Mouse (Mus musculus) heart, adult 18-20 months (tissue): ENCODE results near the gene Nrde2. TPM values are rescaled to one million over a fixed set of nuclear protein-coding genes. Genes with fewer than 3 reads are reported as not detected.

ENCODE experiments used
- DNase-seq, 2 experiments: peaks; one replicate each; pipeline ENCODE4 v3.0.0; 2021 to 2022; ENCODE audit warnings: mixed read lengths in 1 of 2
- total RNA-seq, 2 experiments: library from RNA; stranded (reverse); gene quantifications; 2 replicates each; pipeline ENCODE4 v1.2.3; 2021

The Nrde2 gene
- total RNA-seq, 2 experiments from 2014 or later = 7.8 to 8.2 TPM

DNA sequence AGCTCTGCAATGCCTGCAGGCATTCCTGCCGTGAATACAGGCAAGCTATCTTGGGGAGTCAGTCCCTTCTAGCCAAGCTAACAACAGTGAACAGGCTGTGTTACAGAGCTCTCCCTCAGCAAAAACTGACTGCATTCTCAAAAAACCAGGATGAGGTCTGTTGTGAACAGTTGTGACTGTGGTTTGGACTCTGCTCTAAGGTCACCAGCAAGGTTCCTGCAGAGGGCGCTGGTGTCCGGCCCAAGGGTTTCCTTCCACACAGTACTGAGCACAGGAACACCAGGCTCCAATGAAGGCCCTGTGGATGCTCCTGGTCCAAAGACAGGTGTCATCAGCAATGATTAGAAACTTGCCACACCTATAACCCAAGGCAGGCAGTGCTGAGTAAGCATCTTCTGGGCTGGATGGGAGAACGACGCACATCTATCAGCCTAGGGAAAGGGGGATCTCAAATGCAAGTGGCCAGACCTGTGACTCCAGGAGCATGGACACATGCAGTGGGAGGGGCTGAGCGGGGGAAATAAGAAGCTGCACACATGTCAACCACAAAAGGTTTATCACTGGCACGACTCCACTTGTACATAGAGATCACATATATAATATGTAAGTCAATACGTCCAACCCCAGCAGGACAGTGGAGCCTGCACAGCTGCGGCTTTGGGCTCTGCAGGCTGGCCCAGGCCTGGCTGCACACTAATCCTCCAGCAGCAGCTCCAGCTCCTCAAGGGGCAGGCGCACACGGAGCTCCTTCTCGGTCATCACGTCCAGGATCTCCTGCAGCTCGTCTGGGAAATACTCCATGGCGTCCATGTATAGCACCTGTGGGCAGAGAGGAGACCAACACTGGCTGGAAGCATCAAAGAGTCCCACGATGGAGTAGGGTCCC is 34.3 kb downstream of the Nrde2 start:
- DNase-seq = no peak

DNA sequence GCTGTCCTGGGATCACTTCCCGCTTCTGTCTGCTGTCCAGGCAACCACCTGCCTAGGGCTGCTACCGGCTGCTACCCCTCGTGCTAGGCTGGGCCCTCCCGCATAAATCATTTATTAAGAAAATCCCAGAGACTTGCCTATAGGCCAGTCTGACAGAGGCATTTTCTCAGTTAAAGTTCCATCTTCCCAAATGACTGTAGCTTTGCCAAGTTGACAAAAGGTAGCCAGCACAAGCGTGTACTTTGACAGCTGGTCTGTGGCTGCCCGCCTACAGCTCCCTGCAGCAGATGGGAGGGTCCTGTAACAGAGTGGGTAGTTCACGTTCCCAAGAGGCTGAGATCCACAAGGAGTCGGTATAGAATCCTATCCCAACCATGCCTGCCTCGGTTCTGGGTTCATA is 36.0 kb downstream of the Nrde2 start:
- no peak for DNase-seq

DNA sequence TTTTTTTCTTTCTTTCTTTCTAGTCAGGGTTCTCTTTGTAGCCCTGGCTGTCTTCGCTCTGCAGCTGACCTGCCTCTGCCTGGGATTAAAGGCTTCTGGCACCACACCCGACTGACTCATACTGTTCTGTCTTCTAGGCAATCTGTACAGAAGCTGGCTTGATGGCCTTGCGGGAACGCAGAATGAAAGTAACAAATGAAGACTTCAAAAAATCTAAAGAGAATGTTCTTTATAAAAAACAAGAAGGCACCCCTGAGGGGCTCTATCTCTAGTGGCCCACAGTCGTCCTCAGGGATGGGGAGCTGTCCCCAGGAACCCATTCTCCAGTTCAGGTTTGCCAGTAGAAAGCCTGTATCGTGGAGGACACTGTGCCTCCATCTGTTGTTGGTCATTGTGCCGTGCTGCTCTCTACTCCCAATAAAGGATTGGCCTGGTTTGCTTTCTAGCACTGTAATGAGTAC is 36.5 kb downstream of the Nrde2 start:
- peak; percentile 62 to 72 for DNase-seq

DNA sequence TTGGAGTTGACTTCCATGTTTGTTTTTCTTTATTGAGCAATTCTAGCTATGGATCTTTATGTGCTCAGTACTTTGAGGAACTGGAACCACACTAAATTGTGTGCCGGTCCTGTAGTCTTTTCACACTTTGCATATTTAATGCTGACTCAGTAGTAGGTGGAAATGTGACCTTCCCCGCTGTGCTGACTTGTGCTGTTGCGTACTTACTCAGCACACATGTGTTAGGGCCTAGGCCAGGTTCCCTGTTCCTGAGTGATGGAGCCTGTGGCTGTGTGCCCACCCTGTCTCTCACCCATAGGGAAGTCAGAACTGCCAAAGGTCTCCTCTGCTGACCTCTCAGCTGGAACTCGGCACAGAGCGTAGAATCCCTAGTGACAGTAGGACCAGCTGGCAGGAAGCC is 43.5 kb downstream of the Nrde2 start:
- DNase-seq = peak in 1 of 2 experiments; percentile 42

DNA sequence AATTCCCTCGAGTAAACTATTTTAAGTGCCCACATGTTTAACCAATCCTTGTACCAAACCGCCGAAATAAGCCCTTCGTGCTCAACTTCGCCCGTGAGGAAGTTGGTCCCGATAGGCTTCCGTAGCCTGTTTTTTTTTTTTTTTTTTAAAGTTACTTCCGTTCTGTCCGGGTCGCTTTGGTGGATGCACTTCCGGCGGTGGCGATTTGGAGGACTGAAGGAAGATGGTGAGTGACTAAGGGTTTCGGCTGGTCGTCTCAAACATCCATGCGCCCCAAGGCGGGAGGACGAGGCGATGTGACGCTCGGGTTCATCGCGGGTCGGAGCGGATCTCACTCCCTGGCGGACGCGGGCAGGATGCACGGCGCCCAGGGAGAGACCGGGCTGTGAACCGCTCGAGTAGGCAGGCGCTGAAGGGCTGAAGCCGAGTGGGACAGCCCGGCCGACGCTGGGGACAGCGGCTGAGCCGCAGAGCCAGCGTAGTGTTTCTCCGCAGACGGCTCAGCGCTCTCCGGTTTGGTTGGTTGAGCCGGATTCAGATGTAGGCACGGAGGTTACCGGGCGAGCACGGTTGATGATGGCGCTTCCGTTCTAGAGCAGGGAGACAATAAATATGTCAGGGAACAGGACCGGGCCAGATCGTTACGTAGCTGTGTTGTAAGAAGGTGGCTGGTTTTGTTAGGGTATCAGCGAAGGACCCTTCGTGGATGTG is 49.3 kb downstream of the Nrde2 start, which contains the start of gene Psmc1:
Gene Psmc1 (plus strand): TSS at position 169 of the 711 bp plus-strand sequence.
- peak; percentile 80 to 90 for DNase-seq

DNA sequence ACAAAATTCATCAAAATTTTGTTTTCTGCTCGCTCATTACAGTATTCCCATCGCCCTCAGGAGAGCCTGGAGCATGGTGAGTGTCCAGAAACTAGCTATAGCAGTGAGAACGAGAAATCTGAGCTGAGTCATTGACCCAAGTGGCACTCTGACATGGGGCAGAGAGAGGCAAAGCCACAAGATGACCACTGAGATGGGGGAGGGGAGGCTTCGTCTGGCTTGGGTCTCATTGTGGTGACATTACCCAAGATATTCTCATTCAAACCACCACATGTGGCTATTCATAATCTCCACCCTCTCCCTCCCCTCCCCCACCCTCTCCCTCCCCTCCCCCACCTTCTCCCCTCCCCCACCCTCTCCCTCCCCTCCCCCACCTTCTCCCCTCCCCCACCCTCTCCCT is 52.0 kb downstream of the Nrde2 start:
- DNase-seq = no peak

DNA sequence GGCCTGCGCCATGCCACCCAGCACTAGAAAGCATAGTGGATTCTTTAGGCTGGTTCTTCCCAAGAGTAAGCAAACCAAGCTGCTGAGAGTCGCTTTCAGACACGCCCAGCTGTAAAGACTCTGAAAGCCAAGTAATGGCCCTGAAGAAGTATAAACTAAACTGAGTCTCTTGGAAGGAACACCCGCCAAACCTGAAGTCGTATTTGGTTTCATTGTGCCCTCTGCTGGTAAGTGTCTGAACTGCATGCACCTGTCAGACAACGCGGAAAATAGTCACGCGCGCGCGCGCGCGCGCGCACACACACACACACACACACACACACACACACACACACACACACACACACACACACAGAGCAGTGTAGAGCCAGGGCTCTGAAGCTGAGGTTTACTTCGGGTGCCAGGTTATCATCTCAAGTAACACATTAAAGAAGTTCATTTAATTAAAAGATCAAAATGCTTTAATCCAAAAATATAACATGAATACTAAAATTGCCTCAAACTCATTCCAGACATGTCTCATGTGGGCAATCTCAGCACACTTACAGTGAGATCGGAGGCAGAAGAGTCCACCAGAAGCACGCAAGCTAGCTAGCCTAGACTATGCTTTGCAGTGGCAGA is 53.1 kb downstream of the Nrde2 start:
- peak; percentile 66 to 89 for DNase-seq

DNA sequence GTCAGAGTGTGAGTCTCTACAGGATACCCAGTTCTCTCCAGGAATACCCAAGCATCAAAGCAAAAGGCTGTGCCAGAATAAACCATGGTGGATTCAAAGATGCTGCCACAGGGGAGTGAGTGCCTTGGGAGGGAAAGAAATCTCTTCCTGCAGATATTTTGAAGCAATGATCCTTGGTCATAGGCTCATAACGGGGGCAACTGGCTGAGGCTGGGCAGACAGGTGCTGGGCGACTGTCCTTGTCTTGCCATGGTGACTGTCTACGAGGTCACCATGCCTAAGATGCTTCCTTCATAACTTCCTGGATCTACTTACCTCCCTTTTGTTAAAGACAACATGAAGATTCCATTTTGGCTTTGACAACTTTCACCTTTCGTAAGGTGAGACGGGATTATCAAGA is 54.9 kb downstream of the Nrde2 start:
- DNase-seq = no peak

DNA sequence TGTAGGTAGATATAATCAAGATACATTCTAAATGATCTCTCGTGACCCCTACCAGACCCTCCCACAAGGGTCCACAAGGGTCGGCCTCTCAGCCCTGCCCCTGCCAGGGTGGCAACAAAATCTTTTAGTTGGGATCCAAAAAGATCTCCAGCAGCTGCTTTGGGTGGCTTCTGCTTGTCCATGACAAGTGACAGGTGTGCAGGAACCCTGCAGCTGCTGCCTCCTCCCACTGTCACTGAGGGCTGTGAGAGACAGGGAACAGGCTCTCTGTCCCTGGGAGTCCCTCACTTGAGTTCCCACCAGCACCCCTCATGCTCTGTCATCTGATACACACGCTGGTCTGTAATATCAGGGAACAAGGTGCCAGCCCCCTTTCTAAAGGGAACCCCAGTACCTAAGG is 57.8 kb downstream of the Nrde2 start:
- no peak for DNase-seq

DNA sequence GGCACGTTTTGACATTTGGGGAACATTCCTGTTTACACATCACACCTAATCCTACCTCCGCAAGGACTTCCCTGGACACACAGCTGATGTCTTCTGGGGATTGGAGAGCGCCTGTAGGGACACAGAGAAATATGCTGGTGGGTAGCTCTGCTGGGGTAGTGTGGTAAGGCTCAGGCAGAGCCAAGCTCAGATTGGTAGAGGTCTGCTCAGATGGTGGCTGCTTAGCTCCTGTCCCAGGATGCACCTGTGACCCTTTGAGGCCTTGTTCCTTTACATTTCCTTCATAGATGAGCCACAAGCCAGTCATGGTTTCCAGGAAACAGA is 58.8 kb downstream of the Nrde2 start:
- DNase-seq = no peak

DNA sequence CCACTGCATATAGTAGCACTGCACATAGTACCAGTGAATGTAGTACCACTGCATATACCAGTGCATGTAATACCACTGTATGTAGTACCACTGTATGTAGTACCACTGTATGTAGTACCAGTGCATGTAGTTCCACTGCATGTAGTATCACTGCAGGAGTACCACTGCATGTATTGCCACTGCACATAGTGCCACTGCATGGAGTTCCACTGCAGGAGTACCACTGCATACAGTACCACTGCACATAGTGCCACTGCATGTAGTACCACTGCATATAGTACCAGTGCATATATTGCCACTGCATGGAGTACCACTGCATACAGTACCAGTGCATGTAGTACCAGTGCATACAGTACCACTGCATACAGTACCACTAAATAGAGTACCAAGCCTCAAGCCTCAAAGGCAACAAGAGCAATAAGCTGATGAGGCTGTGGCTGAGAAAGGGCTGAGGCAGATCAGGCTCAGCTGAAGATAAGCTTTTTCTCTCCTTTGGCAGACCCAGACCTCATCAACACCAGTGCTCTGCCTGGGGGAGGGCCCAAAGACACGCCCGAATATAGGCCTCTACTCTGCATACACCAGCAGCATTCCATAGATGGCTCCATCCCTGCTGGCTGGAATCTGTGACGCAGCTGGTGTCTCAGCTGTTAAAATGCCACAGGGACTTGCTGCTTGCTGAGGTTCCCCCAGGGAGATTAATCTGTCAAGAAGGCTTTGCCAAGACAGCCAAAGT is 59.3 kb downstream of the Nrde2 start:
- no peak for DNase-seq

DNA sequence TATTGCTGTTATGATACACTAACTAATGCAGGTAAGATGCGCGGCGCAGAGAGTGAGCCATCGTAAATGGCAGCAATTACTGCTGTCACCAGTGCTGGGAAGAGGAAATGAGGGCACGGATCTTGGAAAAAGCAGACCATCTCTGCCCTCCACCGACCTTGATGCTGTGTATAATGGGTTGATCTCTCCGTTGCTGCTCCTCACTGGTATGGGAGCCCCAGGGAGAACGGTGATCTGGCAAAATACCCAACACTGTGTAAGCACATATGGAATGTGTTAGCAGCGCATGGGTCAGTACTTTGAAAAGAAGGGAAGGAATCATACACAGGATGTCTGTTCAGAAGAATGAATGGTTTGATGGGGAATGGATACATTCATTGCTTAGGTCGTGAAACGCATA is 66.4 kb downstream of the Nrde2 start:
- DNase-seq = no peak

DNA sequence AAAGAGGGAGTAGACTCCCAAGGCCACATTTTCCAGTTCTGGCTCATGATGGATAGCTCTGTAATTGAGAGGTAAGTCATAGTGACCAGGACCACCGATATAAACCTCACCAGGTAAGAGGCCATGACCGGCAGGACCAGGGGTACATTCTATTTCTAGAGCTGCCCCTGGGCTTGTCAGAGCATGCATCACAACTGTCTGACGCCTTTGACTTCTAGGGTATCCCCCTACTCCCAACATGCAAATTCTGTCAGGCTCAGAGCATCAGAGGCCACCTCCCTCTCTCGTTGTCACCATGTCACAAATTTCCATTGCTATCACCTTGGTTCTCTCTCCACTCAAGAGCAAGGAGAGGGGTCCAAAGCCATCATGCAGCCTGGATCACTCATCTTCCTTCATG is 68.7 kb downstream of the Nrde2 start:
- DNase-seq = no peak

DNA sequence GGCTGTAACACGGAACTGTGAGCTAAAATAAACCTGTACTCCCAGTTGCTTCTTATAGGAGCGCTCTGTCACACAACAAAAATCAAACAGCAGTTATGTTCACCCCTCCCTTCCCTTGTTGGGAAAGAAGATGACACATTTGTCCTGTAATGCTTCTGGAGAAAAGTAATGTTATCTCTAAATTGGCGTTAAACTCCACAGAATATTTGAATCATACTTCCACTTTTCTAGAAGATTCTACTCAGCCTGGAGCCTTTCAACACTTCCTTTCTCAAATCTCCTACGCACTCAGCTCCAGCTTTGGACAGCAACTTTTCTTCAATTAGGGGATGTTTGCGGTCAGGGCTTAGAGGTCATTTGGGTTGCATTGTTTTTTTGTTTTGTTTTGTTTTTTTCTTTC is 70.2 kb downstream of the Nrde2 start:
- peak in 1 of 2 experiments; percentile 49 for DNase-seq

DNA sequence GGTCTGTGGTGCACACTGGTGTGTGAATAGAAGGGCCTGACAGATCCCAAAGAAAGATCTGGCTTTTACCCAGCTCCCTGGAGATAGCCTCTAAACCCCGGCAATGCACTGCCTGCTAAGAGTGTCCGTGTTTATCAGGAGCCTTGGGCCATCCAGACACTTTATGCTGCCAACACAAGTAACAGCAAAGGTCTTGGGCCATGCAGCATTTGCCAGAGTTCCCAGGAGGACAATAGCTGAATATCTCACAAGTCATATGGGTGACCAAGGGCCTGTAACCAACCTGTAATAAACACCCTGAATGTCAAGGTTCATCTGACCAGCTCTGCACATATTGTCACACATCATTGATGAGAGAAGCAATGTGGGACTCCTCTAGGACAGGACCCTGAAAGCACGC is 71.4 kb downstream of the Nrde2 start:
- DNase-seq = no peak

DNA sequence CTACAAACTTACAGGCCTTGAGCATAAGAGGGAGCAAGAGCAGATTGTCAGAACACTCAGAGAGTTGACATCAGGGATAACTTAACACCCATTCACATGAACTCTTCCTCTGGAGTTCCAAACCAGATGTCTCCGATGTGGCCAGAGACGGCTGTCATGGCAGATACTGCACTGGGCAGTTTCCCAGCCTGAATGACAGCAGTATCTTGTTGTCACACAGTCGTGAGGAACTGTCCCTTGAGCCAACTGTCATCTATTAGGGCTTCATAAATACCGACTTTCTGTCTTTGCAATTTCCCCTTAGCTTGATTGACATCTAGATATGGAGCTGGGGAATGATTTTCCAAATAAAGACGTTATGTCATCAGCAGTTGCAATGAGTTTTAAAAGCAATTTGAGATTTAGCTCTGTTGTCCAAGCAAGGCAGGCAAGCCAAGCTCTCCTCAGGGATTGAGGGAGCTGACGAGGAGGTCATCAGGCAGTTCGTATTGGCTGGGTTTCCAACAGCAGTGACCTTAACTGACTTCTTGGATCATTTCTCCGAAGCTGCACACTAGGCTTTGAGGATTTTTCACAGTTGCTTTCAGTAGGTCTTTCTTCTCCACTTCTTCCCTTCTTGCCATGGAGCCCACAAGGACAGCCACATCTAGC is 79.7 kb downstream of the Nrde2 start:
- peak; percentile 67 to 73 for DNase-seq

DNA sequence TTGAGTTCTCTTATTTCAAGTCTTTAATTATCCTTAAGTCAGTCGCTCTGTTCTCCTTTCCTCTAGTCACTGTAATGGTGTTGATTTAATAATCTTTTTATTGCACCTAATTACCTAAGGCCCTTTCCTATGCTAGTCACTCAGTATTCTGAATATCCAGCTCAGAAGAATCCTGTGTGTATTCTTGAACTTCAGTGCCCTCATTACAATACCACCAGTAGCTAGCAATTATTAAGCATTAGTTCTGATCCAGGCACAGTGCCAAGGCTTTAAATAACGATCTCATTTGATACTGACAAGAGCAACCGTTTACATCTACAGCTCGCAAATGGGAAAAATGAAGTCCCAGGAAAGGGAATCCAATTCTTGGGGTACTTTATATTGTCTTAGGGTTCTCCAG is 83.7 kb downstream of the Nrde2 start:
- DNase-seq = no peak
